Mouse (Mus musculus) ES-E14 (cell line): Measurements from ENCODE around the gene Ugcg. TPM values are rescaled to one million over a fixed set of nuclear protein-coding genes. Genes with fewer than 3 reads are reported as not detected.

Experiments
- DNase-seq: peaks from one replicate; pipeline ENCODE4 v3.0.0-alpha.2; 2013; ENCODE audit warnings: low read depth, low spot score
- H3K27ac ChIP-seq: 2 replicates; pipeline ENCODE4 v1.5.1; 2012; ENCODE audit warnings: low read depth, mild to moderate bottlenecking, low read length, moderate library complexity, mixed read lengths; ENCODE audit not compliant: poor library complexity, insufficient read depth, severe bottlenecking
- H3K36me3 ChIP-seq: 2 replicates; pipeline ENCODE4 v1.6.1; 2012; ENCODE audit warnings: mild to moderate bottlenecking, low read length, moderate library complexity, mixed read lengths; ENCODE audit not compliant: control insufficient read depth, poor library complexity, insufficient read depth, severe bottlenecking
- H3K4me1 ChIP-seq, 2 experiments: fragments of 150-350 bp in 1 of 2; sonication (generic) in 1 of 2; 2 replicates each; pipeline ENCODE4 v1.6.1; 2012; ENCODE audit warnings: low read length in 2 of 2, mild to moderate bottlenecking in 1 of 2, mixed read lengths in 1 of 2; ENCODE audit not compliant: control insufficient read depth in 2 of 2, insufficient read depth in 2 of 2, poor library complexity in 1 of 2
- H3K4me3 ChIP-seq, 2 experiments: fragments of 150-350 bp in 1 of 2; sonication (generic) in 1 of 2; 2 replicates each; pipeline ENCODE4 v1.5.1; 2012; ENCODE audit warnings: low read length in 2 of 2, low read depth in 1 of 2, mild to moderate bottlenecking in 1 of 2, mixed read lengths in 1 of 2; ENCODE audit not compliant: insufficient read depth in 1 of 2, poor library complexity in 1 of 2, severe bottlenecking in 1 of 2
- H3K9ac ChIP-seq: 2 replicates; pipeline ENCODE4 v1.6.1; 2012; ENCODE audit warnings: low read depth, mild to moderate bottlenecking, low read length, mixed read lengths; ENCODE audit not compliant: poor library complexity, insufficient read depth, severe bottlenecking
- H3K9me3 ChIP-seq: fragments of 150-350 bp; sonication (generic); 2 replicates; pipeline ENCODE4 v1.6.1; 2012; ENCODE audit warnings: low read depth, mild to moderate bottlenecking, low read length; ENCODE audit not compliant: control insufficient read depth, insufficient read depth
- CHD2 ChIP-seq: IDR thresholded peaks from 2 replicates; pipeline ENCODE4 v1.6.1; 2014; ENCODE audit warnings: mild to moderate bottlenecking, low read depth, low read length, inconsistent platforms
- HCFC1 ChIP-seq: IDR thresholded peaks from 2 replicates; pipeline ENCODE4 v1.6.1; 2012; ENCODE audit warnings: low read length, inconsistent platforms, borderline replicate concordance; ENCODE audit not compliant: insufficient read depth
- MAFK ChIP-seq: IDR thresholded peaks from 2 replicates; pipeline ENCODE4 v1.6.1; 2014; ENCODE audit warnings: mild to moderate bottlenecking, low read depth, low read length, inconsistent platforms; ENCODE audit not compliant: insufficient read depth
- ZC3H11A ChIP-seq: IDR thresholded peaks from 2 replicates; pipeline ENCODE4 v1.6.1; 2012; ENCODE audit warnings: low read depth, mild to moderate bottlenecking, inconsistent platforms, low read length, borderline replicate concordance
- ZNF384 ChIP-seq: IDR thresholded peaks from 2 replicates; pipeline ENCODE4 v1.6.1; 2012; ENCODE audit warnings: low read depth, low read length, inconsistent platforms
- in situ Hi-C, 2 experiments: fragments of 600-800 bp; cut with MboI; formaldehyde crosslinking; loops; one replicate each; pipeline ENCODE4 v1.15.1; 2025; ENCODE audit warnings: low sequenced_read_pairs in 2 of 2, inconsistent platforms in 1 of 2; ENCODE audit not compliant: unreplicated experiment in 2 of 2
- total RNA-seq: library from RNA; depleted of rRNA; stranded (reverse); fragments of 300-350 nt; gene quantifications from 2 replicates; pipeline ENCODE4 v1.2.3, GENCODE M21; 2012

The Ugcg gene
- total RNA-seq, 1 experiment: 56.4 TPM

DNA sequence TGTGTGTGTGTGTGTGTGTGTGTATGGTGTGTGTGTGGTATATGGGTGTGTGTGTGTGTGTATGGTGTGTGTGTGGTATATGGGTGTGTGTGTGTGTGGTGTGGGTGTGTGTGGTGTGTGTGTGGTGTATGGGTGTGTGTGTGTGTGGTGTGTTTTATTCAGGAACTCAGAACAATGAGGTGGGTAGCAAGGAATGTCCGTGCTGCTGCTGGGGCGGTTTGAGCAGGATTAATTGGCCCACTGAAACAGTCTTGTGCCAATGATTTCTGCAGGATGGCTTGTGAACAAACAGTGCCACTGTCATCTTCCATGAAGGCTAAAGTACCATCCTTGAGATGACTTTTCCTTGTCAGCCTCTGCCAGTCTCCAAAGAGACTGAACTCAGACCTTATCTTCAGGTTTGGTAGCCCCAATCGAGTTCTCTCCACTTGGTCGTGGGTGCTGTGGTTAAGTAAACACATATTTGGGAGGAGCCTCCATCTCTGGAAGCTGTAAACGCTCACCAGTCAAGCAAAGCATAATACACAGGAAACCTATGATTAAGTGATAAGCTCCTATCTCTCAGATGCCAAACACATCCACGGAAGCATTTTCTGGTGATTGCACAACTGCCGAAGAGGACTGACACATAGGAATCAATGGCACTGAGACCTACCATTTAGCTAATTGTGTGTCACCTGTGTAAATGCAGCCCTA lies 32.0 kb upstream of the Ugcg start:
- H3K4me1 ChIP-seq: no peaks in the 10 kb centered on the region
- DNase-seq: no peak
- no peak overlapping the region for H3K27ac ChIP-seq
- in situ Hi-C loops: no loop called here
- H3K4me3 ChIP-seq: no peak overlapping the region
- no peak overlapping the region for H3K9ac ChIP-seq
- H3K9me3 ChIP-seq: no peaks in the 10 kb centered on the region
- TF ChIP-seq ZC3H11A (no peak), ZNF384 (no peak), CHD2 (no peak), HCFC1 (no peak), MAFK (no peak)
- H3K36me3 ChIP-seq: no peaks in the 10 kb centered on the region

DNA sequence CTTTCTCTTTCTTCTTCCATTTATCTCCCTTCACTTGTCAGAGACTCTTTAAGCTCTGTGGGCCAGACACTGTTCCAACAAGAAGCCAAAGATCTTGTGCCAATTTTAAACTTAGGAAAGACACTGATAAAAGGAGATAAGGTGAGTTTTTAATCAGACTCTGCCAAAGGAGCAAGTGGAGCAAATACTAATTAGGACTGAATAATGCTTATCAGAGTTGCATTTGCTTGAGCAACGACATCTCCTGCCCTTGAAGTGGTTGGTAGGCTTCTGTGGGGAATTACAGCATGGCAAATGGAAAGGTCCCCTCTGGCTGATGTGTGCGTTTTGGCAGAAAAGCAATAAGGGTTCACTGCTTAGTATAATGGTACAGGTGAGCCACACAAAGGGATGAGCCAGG lies 31.4 kb upstream of the Ugcg start:
- DNase-seq: no peak
- in situ Hi-C loops: no loop called here
- Histone ChIP-seq H3K36me3 (no peaks in the 10 kb centered on the region), H3K9me3 (no peaks in the 10 kb centered on the region), H3K9ac (no peak overlapping the region), H3K4me1 (no peaks in the 10 kb centered on the region), H3K4me3 (no peak overlapping the region), H3K27ac (no peak overlapping the region)
- TF ChIP-seq ZNF384 (no peak), HCFC1 (no peak), MAFK (no peak), ZC3H11A (no peak), CHD2 (no peak)

DNA sequence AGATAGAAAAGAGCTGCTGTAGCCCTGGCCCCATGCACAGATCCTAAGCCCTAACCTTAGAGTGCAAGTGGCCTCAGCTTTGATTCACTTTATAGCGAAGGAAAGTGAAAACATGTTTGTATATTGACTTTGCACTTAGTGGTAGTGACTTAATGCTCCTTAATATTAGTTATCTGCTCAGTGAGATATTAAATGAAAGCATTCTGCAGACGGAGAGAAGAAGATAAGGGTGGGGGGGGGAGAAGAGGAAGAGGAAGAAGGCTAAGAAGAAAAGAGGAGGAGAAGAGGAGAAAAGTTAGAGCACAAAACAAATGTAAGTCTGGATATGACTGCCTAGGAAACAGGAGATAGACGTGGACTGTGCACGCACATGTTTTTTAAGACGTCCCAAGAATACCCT lies 28.8 kb upstream of the Ugcg start:
- in situ Hi-C loops: no loop called here
- no peak overlapping the region for H3K9ac ChIP-seq
- TF ChIP-seq CHD2: no peak
- TF ChIP-seq ZC3H11A: no peak
- no peak for TF ChIP-seq HCFC1
- TF ChIP-seq MAFK: no peak
- TF ChIP-seq ZNF384: no peak
- H3K4me1 ChIP-seq: no peaks in the 10 kb centered on the region
- no peaks in the 10 kb centered on the region for H3K36me3 ChIP-seq
- no peak for DNase-seq
- H3K27ac ChIP-seq: no peak overlapping the region
- no peaks in the 10 kb centered on the region for H3K9me3 ChIP-seq
- H3K4me3 ChIP-seq: no peak overlapping the region

DNA sequence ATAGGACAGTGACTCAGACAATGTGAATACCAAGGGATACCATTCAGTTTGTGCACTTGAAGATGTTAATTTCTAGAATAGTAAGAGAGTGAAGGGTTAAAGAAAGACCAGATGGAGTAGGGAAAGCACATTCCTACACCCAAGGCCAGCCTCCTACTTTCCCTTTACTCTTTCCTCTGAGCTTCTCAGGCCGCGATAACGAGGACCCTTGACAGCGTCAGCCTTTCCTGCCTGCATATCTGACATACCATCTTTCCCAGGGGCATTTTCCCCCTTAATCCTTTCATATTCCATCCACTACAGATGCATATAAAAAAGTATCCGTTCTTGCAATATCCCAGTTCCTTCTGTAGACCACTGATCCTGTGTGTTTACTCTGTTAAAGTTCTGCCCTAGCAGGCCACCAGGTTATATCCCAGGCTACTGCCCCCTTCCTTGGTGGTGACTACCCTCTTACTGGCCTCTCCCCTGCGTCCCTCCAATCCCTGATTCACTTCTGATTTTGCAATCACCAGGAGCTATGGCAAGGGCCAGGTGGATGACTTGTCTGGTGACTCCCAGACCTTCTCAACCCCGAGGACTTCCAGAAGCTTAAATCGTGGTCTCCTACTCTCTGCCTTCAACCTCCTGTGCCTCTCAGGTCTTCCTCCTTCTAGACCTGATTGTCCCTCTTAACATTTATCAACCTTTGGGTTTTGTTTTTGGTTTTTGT lies 27.9 kb upstream of the Ugcg start:
- Histone ChIP-seq H3K4me3 (no peak overlapping the region), H3K36me3 (no peaks in the 10 kb centered on the region), H3K4me1 (no peaks in the 10 kb centered on the region), H3K9ac (no peak overlapping the region), H3K27ac (no peak overlapping the region), H3K9me3 (no peaks in the 10 kb centered on the region)
- in situ Hi-C loops: no loop called here
- no peak for DNase-seq
- no peak for TF ChIP-seq CHD2
- TF ChIP-seq ZC3H11A: no peak
- TF ChIP-seq ZNF384: no peak
- no peak for TF ChIP-seq MAFK
- no peak for TF ChIP-seq HCFC1

DNA sequence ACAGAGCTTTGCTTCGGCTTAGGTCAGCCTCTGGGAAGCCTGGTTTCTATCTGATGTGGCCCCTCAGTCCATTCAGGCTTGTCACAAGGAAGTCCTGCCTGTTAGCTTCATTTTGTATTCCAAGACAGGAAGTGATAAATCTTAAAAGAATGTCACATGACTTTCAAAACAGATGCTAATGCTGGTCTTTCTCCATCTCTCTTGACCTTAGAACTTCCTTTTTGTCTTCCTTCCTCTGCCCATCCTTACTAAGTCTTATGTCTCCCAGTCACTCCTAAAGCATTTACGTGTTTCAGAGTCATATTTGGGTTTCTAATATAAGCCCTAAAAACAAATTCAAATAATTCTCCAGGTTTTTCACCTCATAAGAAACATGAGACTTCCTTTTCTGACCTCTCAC lies 25.0 kb upstream of the Ugcg start:
- Histone ChIP-seq H3K9ac (no peak overlapping the region), H3K9me3 (no peaks in the 10 kb centered on the region), H3K27ac (no peak overlapping the region), H3K4me3 (no peak overlapping the region), H3K36me3 (no peaks in the 10 kb centered on the region), H3K4me1 (no peaks in the 10 kb centered on the region)
- TF ChIP-seq MAFK (no peak), HCFC1 (no peak), ZNF384 (no peak), ZC3H11A (no peak), CHD2 (no peak)
- in situ Hi-C loops: no loop called here
- no peak for DNase-seq
